Mouse (Mus musculus): ENCODE data around the gene Cdca4.
A peak's percentile ranks its signal among the peaks of the same experiment; 100 is the strongest.

Gene Cdca4

GRCm38 (mm10) chr12:112829244-112829864, at the start of gene Cdca4:
Cdca4 (minus strand) TSS chr12:112829423.
- peak; percentile 79 for DNase-seq (ENCODE audit: low spot score)

DNA sequence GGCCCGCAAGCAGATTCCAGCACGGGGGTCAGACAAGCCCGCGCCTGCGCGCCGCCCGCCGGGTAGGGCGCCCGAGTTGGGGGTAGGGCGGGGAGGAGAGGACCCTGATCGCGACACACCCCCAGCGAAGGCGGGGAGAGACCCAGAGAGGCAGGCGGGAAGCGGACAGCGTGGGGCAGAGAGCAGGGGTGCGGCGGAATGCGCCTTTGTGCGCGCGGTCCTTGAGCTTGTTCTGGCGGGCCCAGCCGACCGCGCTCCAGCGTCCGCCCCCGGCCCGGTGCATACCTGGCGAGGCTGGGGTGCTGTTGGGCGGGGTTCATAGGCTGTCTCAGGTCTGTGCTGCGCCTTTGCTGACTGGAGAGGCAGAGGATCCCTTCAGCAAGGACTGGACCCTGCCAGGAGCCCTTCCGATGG, 48.4 kb upstream of the Cdca4 start:
- DNase-seq (ENCODE audit: low spot score) = no peak

DNA sequence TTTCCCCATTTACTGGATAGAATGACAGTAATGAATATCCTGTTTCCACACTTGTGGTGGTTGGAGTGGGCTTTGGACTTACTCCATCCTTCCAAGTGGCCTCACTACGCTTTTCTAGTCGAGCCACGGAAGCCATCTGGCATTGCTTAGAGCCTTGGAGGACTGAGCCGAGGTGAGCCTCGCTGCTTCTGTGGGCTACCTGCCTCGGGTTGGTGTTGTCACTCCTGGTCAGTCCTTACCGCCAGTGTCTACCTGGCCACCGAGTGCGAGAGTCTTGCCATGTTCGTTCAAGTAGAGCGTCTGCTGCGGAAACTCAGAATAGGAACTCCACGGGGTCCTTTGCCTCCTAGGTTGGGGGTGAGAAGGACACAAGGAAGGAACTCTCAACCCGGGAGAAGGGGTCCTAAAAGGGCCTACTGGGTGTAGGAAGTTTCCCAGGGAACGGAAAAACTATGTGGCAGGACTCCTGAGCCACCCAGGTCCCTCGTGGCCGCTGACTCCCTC, 47.9 kb upstream of the Cdca4 start:
- DNase-seq (ENCODE audit: low spot score) = no peak

GRCm38 (mm10) chr12:112876332-112877072, 47.3 kb upstream of the Cdca4 start:
- no peak for DNase-seq (ENCODE audit: low spot score)

DNA sequence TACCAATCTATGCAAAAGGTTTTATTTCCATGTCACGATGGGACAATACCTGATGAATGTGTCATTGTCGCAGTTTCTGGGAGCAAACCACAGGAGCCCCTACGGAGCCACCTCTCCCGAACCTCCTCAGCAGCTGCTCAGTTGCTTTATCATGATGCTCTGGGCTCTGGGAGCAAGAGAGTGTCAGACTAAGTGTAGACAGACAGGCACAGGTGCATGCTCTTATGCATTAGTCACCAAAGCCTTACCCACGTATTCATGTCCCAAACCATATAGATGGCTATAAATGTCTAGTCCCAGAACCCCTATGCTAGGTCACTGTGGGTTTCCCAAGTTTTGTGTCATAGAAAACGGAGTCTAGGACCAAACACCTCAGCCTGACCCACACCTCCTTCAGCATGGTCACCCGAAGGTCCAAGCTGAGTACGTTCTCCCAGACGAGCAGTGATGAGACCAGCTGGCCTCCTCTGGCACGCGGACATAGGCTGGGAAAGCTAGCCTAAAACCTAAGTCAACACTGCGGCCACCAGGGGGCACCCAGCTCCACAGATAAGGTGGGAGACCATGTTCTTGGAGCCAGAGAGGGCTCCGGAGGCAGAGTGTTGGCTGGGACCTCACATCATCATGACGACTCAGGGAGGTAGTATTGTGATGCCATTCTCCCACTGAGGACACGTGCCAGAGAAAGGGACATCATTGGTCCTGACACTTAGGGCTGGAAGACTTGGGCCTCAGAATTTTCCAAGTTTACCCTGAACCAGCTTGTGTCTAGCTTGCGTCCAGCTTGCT, 46.2 kb upstream of the Cdca4 start:
- DNase-seq (ENCODE audit: low spot score) = peak; percentile 83

GRCm38 (mm10) chr12:112874199-112874598, 45.0 kb upstream of the Cdca4 start:
- DNase-seq (ENCODE audit: low spot score) = no peak

- no peak for DNase-seq (ENCODE audit: low spot score)
Measured at GRCm38 (mm10) chr12:112873452-112874190, 44.4 kb upstream of the Cdca4 start.

DNA sequence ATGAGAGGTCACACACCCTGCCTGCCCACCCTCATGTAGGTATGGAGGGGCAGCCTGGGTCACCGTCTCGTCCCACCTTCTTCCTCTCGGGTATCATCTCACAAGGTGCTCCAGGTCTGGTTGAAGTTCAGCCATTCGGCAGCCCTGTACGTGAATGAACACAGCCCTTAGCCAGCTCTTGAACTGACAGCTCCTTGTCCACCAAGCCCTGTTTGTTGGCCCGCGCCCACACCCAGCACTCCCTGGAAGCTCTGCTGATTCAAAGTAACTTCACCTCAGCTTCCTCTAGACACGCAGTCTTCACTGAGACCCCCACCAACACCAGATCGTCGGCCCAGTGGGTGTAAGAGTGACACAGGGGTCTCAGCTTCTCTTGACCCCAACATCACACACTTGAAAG, 43.8 kb upstream of the Cdca4 start:
- no peak for DNase-seq (ENCODE audit: low spot score)

DNA sequence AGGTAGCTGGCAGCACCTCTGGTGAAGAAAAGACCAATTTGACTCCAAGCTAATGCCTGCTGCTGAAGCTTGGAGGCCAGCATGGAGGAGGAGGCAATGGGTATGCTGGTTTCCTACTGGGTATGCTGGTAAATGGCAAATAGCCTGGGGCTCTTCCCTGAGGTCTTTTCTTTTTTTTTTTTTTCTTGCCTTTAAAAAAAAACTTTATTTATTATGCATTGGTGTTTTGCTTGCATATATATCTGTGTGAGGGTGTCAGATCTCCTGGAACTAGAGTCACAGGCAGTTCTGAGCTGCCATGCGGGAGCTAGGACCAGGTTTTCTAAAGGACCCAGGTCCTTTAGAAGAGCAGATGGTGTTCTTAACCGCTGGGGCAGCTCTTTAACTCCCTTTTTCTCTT, 42.0 kb upstream of the Cdca4 start:
- DNase-seq (ENCODE audit: low spot score) = no peak

DNA sequence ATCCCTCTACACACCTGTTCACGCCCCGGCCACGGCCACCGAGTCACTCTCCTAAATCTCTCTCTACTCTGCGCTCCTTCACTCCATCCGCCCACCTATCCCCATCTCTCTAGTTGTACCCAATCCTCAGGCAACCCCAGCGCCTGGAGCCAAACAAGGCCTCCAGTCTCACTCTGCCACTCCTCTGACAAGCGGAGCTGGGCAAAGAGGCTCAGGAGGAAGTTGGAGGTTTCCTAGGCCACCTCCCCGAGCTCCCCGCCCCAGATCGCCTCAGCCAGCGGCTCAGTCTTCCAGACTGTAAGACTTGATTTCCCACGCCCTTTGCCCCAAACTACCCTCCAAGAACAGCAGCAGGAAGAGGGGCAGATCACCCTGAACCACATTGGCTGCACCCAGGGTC, 41.6 kb upstream of the Cdca4 start:
- DNase-seq (ENCODE audit: low spot score) = no peak

DNA sequence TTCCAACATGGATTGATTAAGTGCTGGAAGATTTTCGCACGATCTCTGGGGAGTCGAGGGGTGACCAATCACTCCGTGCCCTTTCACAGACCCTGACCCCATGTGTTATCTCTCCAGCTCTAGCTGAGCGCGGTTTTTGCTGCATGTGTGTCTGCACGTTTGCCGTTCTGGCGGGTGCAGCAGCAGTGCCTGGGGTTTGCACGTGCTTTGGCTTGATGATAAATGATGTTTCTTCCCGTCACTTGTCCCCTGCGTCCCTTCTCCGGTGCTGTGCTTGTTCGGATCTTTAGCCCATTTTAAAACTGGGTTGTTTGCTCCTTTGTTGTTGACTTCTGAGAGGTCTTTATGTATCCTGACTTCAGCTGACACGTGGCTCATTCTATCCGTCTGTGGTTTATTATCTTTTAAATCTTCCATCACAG, 40.6 kb upstream of the Cdca4 start:
- DNase-seq (ENCODE audit: low spot score) = no peak

DNA sequence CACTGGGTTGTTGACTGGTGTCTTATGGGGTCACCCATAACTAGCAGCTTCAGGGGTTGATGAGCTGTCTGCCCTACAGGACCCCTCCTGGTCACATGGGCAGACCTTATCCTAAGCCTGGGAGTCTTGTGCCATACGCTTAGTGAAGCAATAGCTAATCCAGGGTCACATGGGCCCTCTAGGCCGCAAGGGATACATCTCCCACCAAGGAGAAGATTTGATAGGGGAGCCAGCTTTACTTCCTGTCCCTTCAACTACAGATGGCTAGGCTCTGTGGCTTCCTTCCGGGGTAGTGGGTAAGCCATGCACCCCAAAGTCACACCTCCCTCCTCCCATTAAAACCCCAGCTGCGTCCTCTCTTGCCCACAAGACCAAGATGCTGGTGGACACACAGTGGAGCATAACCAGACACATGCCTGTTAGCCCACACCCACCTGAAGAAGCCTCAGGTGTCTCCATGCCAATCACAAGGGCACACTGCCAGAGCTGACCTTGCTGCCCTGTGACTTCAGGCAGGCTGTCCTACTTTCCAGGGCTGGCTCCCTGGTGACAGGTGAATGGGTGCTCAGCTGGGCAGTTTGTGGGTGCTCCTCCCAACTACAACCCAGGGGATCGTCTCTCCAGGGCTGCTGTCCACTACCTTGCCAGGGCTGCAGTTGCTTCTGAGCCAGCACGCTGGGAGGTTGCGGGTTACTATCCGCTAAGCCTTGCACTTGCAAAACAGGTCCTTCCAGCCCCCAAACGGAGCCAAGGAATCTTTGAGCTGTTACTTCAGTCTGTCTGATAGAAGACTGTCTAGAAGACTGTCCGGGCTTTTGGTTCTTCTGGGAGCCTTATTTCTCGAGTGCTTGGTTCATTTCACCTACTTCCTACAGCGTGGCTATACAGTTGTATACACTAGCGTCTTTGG, 39.2 kb upstream of the Cdca4 start, which contains the start of gene Gpr132:
TSS of gene Gpr132 (minus strand) at position 51 of the 910 bp plus-strand sequence.
- no peak for DNase-seq (ENCODE audit: low spot score)

DNA sequence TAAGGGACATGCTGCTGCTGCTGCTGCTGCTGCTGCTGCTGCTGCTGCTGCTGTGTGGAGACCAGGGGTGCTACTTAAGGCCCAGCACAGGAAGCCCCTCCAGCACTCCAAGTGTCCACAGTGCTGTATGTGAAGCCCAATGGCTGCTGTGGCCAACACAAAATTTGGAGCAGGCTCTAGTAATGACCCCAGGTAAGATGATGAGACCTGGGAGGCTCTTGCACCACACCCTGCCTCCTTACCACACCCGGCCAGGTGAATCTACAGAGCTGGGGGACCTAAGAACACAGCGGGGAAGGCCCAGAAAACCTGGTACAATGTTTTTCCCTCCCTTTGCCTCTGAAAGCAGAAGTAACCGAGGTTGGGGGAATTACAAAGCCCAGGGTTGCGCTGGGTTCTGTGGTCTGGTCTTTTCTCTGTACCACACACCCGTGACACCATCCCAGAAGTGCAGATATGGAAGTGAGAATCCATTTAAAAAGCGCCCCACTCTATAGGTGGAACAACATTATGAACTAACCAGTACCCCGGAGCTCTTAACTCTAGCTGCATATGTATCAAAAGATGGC, 38.0 kb upstream of the Cdca4 start:
- no peak for DNase-seq (ENCODE audit: low spot score)

DNA sequence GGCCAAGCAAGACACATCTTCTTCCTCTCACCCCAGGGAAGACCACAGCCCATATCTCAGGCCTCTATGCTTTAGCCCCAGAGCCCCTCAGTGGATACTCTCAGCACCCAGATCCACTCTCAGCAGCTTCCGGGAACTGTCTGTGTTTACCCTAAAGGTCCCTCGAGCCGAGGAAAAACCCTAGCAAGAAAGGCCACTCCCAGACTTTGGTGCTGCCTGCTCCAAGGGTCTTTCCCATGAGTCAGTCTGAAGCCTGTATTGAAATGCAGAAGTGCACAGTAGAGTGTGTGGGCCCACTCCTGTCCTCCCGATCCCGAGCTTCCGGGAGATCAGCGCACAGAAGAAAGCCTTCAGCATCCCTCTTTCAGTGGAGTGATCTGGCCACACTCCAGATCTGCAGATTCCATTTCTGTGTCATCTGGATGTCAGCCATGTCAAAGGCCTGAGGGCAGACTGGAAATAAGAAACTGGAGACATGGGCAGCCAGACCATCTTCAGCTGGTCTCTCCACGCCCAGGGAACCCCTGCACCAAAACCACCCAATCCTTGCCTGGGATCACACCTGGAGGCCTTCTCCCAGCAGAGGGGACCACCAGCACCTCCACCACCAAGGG, 37.4 kb upstream of the Cdca4 start:
- DNase-seq (ENCODE audit: low spot score) = no peak

DNA sequence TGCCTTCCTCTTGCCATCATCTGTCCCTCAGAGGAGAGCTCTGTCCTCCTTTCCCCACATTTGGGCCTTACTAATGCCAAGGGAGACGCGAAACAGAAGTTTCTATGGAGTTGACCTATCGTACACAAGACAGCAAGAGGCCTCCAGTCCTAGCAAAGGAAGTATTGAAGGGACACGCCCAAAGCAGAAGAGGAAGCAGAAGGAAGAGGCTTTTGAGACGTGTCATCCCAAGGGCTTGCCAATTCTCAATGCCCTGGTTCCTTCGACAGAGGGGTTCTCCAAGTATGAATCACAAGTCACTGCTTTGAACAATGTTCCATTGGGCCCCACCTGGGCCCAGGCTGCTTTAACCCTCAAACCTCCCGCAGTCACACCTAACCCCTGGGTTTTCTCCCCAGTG, 35.6 kb upstream of the Cdca4 start:
- no peak for DNase-seq (ENCODE audit: low spot score)

DNA sequence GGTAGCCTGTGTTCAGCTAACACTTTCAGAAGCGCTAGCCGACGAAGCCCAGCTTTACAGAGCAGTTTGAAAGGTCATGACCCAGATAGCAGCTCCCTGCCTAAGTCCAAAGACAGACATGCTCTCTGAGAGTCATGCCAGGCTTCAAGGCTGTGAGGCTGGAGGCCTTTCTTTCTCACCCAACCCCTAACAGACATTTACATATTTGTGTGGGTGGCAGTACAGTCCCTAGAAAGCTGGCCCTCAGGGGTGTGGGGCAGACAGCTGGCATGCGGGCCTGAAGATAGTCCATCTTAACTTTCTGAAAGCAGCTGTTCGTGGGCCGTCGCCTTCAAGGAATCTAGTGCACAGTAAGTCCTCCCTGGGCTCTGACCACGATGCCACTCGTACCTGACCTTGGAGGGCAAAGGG, 32.7 kb upstream of the Cdca4 start:
- no peak for DNase-seq (ENCODE audit: low spot score)

DNA sequence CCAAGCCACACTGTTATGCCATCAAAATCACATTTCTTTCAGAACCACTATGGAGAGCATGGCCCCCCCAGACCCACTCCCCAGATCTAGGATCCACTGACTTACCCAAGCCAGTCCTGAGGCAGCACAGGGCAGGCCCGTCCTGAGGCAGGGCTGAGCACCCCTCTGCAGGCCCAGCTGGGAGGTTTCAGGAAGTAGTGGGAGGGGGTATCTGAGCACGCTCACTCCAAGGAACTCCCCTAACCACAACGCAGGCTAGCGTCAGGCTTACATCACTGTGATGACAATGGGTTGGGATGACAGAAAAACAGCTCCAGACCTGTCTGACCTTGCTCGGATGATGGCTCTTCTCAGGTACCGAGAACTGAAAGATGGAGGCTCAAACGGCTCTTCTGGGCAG, 31.5 kb upstream of the Cdca4 start:
- no peak for DNase-seq (ENCODE audit: low spot score)

- DNase-seq (ENCODE audit: low spot score) = no peak
Measured at GRCm38 (mm10) chr12:112859930-112860329, 30.7 kb upstream of the Cdca4 start.

- DNase-seq (ENCODE audit: low spot score) = no peak
Measured at GRCm38 (mm10) chr12:112858581-112859336, 29.5 kb upstream of the Cdca4 start.
